In genomic region chr5:22343843-22344555, GRCm38 (mm10) we compare ENCODE assay signal across 7 mouse cellular contexts. TPM values are rescaled to one million over a fixed set of nuclear protein-coding genes. Genes with fewer than 3 reads are reported as not detected.
DNase-seq lines count a peak whose midpoint lies in the region; ATAC-seq and TF ChIP-seq lines count a peak whose summit lies in the region.

No protein-coding gene starts in this region.

- no peak overlapping the region for H3K9ac ChIP-seq in lung, postnatal 0 days (replicated peaks; ENCODE audit: low read depth)
- H3K9ac ChIP-seq in hindbrain, embryonic 15.5 days, result peak overlapping the region; percentile 75
- peak overlapping the region; percentile 85 for H3K9ac ChIP-seq in midbrain, embryonic 16.5 days (ENCODE audit: low read depth, low read length)

- H3K36me3 ChIP-seq in lung, postnatal 0 days (ENCODE audit: insufficient read depth, low read length), result no peaks in the 10 kb centered on the region
- no peaks in the 10 kb centered on the region for H3K36me3 ChIP-seq in embryonic facial prominence, embryonic 10.5 days (replicated peaks)
- H3K36me3 ChIP-seq in hindbrain, embryonic 15.5 days, result no peaks in the 10 kb centered on the region
- H3K36me3 ChIP-seq in midbrain, embryonic 16.5 days (ENCODE audit: control insufficient read depth, insufficient read depth, low read length), result no peaks in the 10 kb centered on the region

- no peaks in the 10 kb centered on the region for H3K4me1 ChIP-seq in lung, postnatal 0 days (ENCODE audit: insufficient read depth, low read depth, low read length)
- H3K4me1 ChIP-seq in bone marrow macrophage, adult 2 months (ENCODE audit: control insufficient read depth, insufficient read depth, low read length), result no peaks in the 10 kb centered on the region
- H3K4me1 ChIP-seq in embryonic facial prominence, embryonic 10.5 days, result peaks cover 20% of the 10 kb centered on the region
- peaks cover 19% of the 10 kb centered on the region for H3K4me1 ChIP-seq in hindbrain, embryonic 15.5 days (replicated peaks)
- H3K4me1 ChIP-seq in midbrain, embryonic 16.5 days (ENCODE audit: control insufficient read depth, insufficient read depth, low read length), result peaks cover 20% of the 10 kb centered on the region

- no peak for TF ChIP-seq CTCF in lung, postnatal 0 days (IDR thresholded peaks at IDR 0.05)
- TF ChIP-seq CTCF in bone marrow macrophage, adult 2 months (IDR thresholded peaks at IDR 0.05; ENCODE audit: low read depth, low read length), result no peak

- no peak overlapping the region for H3K27ac ChIP-seq in lung, postnatal 0 days (ENCODE audit: low read length)
- H3K27ac ChIP-seq in bone marrow macrophage, adult 2 months (ENCODE audit: insufficient read depth, low read depth, low read length), result no peak overlapping the region
- H3K27ac ChIP-seq in embryonic facial prominence, embryonic 10.5 days (replicated peaks), result peak overlapping the region; percentile 66
- peak overlapping the region; percentile 84 for H3K27ac ChIP-seq in hindbrain, embryonic 15.5 days (replicated peaks)
- peak overlapping the region; percentile 82 for H3K27ac ChIP-seq in midbrain, embryonic 16.5 days (ENCODE audit: low read length)

- H3K4me3 ChIP-seq in lung, postnatal 0 days (ENCODE audit: low read depth, low read length), result peak overlapping the region; percentile 45
- H3K4me3 ChIP-seq in bone marrow macrophage, adult 2 months (ENCODE audit: insufficient read depth, low read length), result 0 out of 2 replicates have a peak overlapping the region, but pooled peaks have one; percentile 1
- peak overlapping the region; percentile 67 for H3K4me3 ChIP-seq in embryonic facial prominence, embryonic 10.5 days
- H3K4me3 ChIP-seq in hindbrain, embryonic 15.5 days, result peak overlapping the region; percentile 76
- H3K4me3 ChIP-seq in midbrain, embryonic 16.5 days (ENCODE audit: low read depth, low read length), result peak overlapping the region; percentile 75

- DNase-seq in lung, postnatal 0 days (ENCODE audit: low spot score), result no peak
- no peak for DNase-seq in lung, adult 18-20 months
- peak; percentile 59 for DNase-seq in embryonic facial prominence, embryonic 10.5 days (ENCODE audit: low spot score)
- DNase-seq in urinary bladder, postnatal 36 days (ENCODE audit: low spot score in 2 of 2), result no peak

- peak overlapping the region; percentile 88 for H3K4me2 ChIP-seq in lung, postnatal 0 days (replicated peaks; ENCODE audit: low read depth, low read length)
- peak overlapping the region; percentile 94 for H3K4me2 ChIP-seq in hindbrain, embryonic 15.5 days
- peak overlapping the region; percentile 90 for H3K4me2 ChIP-seq in midbrain, embryonic 16.5 days (ENCODE audit: low read length)

- peak; percentile 25; the same call in 1 of the 2 replicates for ATAC-seq in lung, postnatal 0 days
- ATAC-seq in hindbrain, embryonic 15.5 days (ENCODE audit: low FRiP score, low read depth), result peak; percentile 80
- ATAC-seq in midbrain, embryonic 16.5 days, result peak; percentile 87

- peaks cover 52% of the 10 kb centered on the region for H3K27me3 ChIP-seq in lung, postnatal 0 days (replicated peaks; ENCODE audit: insufficient read depth, low read length)
- H3K27me3 ChIP-seq in embryonic facial prominence, embryonic 10.5 days (replicated peaks; ENCODE audit: low read depth, poor library complexity, severe bottlenecking), result peaks cover 86% of the 10 kb centered on the region
- peaks cover 24% of the 10 kb centered on the region for H3K27me3 ChIP-seq in hindbrain, embryonic 15.5 days
- H3K27me3 ChIP-seq in midbrain, embryonic 16.5 days (ENCODE audit: control insufficient read depth, insufficient read depth, low read depth, low read length), result peaks cover 3% of the 10 kb centered on the region; the same call in 1 of the 2 replicates

- 3% methylated on average over 25 of the region's 65 CpGs for WGBS in lung, postnatal 0 days
- under 1% methylated on average over 64 of the region's 65 CpGs for WGBS in embryonic facial prominence, embryonic 10.5 days
- WGBS in hindbrain, embryonic 15.5 days, result under 1% methylated on average over 51 of the region's 65 CpGs
- 1% methylated on average over 54 of the region's 65 CpGs for WGBS in midbrain, embryonic 16.5 days

- TF ChIP-seq POLR2A in bone marrow macrophage, adult 2 months (IDR thresholded peaks at IDR 0.05; ENCODE audit: borderline replicate concordance, low read depth, low read length), result no peak

- TF ChIP-seq EP300 in lung, postnatal 0 days (IDR thresholded peaks at IDR 0.05), result no peak

- H3K9me3 ChIP-seq in lung, postnatal 0 days (ENCODE audit: low read length), result no peaks in the 10 kb centered on the region
- H3K9me3 ChIP-seq in embryonic facial prominence, embryonic 10.5 days, result no peaks in the 10 kb centered on the region
- no peaks in the 10 kb centered on the region for H3K9me3 ChIP-seq in hindbrain, embryonic 15.5 days
- no peaks in the 10 kb centered on the region for H3K9me3 ChIP-seq in midbrain, embryonic 16.5 days (replicated peaks; ENCODE audit: control insufficient read depth, low read length, poor library complexity, severe bottlenecking)

RNA-seq across cellular contexts. Expression of gene Reln, which starts 0.5 kb away (rescaled TPM):
- 2.4 and 2.8 TPM in 2 replicates for polyA plus RNA-seq in lung, postnatal 0 days (2015; fragmentation: Nextera tagmentation; extraction: Ambion mirVana)
- not detected in 2 replicates for polyA plus RNA-seq in bone marrow macrophage, adult 2 months (2012; ENCODE audit: insufficient read depth, insufficient read length, missing spikeins)
- polyA plus RNA-seq in embryonic facial prominence, embryonic 10.5 days (2016; fragmentation: Nextera tagmentation; extraction: Ambion mirVana), result 1.6 and 2.1 TPM in 2 replicates
- polyA plus RNA-seq in hindbrain, embryonic 15.5 days (2015; fragmentation: Nextera tagmentation; extraction: Ambion mirVana), result 38.8 and 46.4 TPM in 2 replicates
- 37.8 and 39.5 TPM in 2 replicates for polyA plus RNA-seq in midbrain, embryonic 16.5 days (2015; fragmentation: Nextera tagmentation; extraction: Ambion mirVana)

Comparison
In these comparisons a context has a peak if more than half of its experiments do, and no peak if none do; other contexts are left out.
1. ATAC-seq: peak in every context shown above with its lines; median percentile 87 in midbrain, embryonic 16.5 days; 80 in hindbrain, embryonic 15.5 days; 25 in lung, postnatal 0 days.
2. H3K27ac ChIP-seq: peak in embryonic facial prominence, embryonic 10.5 days (single experiment), hindbrain, embryonic 15.5 days (single experiment) and midbrain, embryonic 16.5 days (single experiment); none in lung, postnatal 0 days (single experiment) and bone marrow macrophage, adult 2 months (single experiment).
3. H3K4me3 ChIP-seq: peak in every context shown above with its lines; median percentile 76 in hindbrain, embryonic 15.5 days; 75 in midbrain, embryonic 16.5 days; 67 in embryonic facial prominence, embryonic 10.5 days; 45 in lung, postnatal 0 days; 1 in bone marrow macrophage, adult 2 months.
4. RNA of gene Reln, which starts 0.5 kb away (polyA plus RNA-seq): 38.8 to 46.4 TPM in hindbrain, embryonic 15.5 days and 37.8 to 39.5 TPM in midbrain, embryonic 16.5 days; 2.4 to 2.8 TPM in lung, postnatal 0 days, 1.6 to 2.1 TPM in embryonic facial prominence, embryonic 10.5 days and not detected in bone marrow macrophage, adult 2 months; every median in the first group is over 10 times any median in the second.
5. Peak in every context shown above with its lines, with median percentiles within 50 percentile points of each other: H3K4me2 ChIP-seq.